Mouse (Mus musculus) kidney, adult 2 months (tissue): ENCODE data around the gene Cblc. TPM values are rescaled to one million over a fixed set of nuclear protein-coding genes. Genes with fewer than 3 reads are reported as not detected.
A peak's percentile ranks its signal among the peaks of the same experiment; 100 is the strongest.

Experiments
- DNase-seq: peaks from one replicate; pipeline ENCODE4 v3.0.0; 2021
- H3K27ac ChIP-seq: fragments of 200-500 bp; 2 replicates; pipeline ENCODE4 v1.5.1; 2012; ENCODE audit warnings: low read depth, low read length, control low read depth, inconsistent platforms; ENCODE audit not compliant: insufficient read depth
- H3K27me3 ChIP-seq: fragments of 200-500 bp; replicated peaks from 2 replicates; pipeline ENCODE4 v1.6.1; 2012; ENCODE audit warnings: mild to moderate bottlenecking, moderate library complexity, low read length, inconsistent platforms; ENCODE audit not compliant: control insufficient read depth, insufficient read depth
- H3K36me3 ChIP-seq: fragments of 200-500 bp; 2 replicates; pipeline ENCODE4 v1.6.1; 2012; ENCODE audit warnings: mild to moderate bottlenecking, moderate library complexity, low read length, inconsistent platforms; ENCODE audit not compliant: control insufficient read depth, insufficient read depth
- H3K4me1 ChIP-seq: fragments of 200-500 bp; 2 replicates; pipeline ENCODE4 v1.6.1; 2011; ENCODE audit warnings: low read length; ENCODE audit not compliant: control insufficient read depth, insufficient read depth
- H3K4me3 ChIP-seq: fragments of 200-500 bp; 2 replicates; pipeline ENCODE4 v1.5.1; 2011; ENCODE audit warnings: mild to moderate bottlenecking, low read depth, low read length, control low read depth; ENCODE audit not compliant: insufficient read depth
- CTCF ChIP-seq: fragments of 200-500 bp; conservative IDR thresholded peaks from 2 replicates; pipeline ENCODE4 v1.5.1; 2011; ENCODE audit warnings: low read depth, mild to moderate bottlenecking, control low read depth, low read length, moderate library complexity, mixed read lengths; ENCODE audit not compliant: insufficient read depth, insufficient read length
- POLR2A ChIP-seq: fragments of 200-500 bp; IDR thresholded peaks from one replicate; pipeline ENCODE4 v1.6.1; 2011; ENCODE audit warnings: low read depth, low read length, control low read depth
- WGBS: fragments of 180-500 bp; shearing (Covaris S2); methylation state at CpG from one replicate; pipeline ENCODE4 v1.1.7; 2018; 5-methylcytosine and 5-hydroxymethylcytosine counted together
- polyA plus RNA-seq: library from polyadenylated mRNA; depleted of rRNA; stranded (reverse); fragments of >200 nt; gene quantifications from 2 replicates; pipeline ENCODE4 v1.2.3, GENCODE M21; 2012

Cblc gene
- polyA plus RNA-seq, 1 experiment, result 24.4 TPM

DNA sequence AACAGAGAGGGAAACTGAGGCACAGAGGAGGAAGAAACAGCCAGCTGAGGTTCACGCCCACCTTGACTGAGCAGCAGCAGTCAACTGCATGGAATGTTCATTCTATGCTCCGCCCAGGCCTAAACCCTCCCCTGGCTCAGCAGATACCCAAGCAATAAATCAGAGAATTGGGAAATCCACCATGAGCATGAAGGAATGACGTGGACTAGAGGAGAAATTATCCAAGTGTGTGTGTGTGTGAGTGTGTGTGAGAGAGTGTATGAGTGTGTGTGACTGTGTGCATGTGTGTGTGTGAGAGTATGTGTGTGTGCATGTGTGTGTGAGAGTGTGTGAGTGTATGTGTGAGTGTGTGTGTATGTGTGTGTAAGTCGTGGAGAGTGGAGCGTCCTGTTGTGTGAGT is 21.8 kb upstream of the Cblc start:
- TF ChIP-seq POLR2A (no peak), CTCF (no peak)
- DNase-seq, result peak; percentile 46

DNA sequence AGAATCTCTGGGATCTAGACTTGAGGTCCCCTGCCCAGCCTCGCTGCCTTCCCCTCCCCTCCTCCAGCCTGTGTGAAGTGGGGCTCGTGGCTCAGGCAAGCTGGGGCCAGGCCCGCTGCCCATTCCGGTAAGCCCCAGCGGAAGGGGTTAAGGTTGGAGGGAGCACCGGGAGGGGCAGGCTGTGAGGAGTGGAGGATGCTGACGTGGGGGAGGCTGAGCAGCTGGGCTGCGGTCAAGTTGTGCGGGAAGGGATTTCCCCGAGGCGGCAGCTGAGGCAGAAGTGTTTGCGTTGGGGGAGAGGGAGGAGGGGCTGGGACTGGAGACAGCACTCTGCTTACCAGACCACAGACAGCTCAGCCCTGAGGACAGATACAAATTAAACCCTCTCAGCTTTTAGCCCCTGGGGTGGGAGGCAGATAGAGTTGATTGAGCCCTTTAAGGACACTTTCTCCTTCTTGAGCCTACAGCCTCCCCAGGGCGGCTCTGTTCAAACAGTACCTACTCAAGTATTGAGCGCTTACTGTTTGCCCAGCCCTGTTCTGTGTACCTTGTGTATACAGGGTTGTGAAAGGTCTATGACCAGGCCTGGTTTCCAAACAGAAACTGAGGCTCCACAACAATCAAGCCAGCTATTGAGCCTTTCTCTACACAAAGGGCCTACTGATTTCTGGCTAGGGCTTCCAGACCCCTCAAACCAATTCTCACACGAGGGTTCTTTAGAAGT is 20.9 kb upstream of the Cblc start:
- Histone ChIP-seq H3K36me3 (no peaks in the 10 kb centered on the region), H3K27ac (peak overlapping the region; percentile 80), H3K27me3 (no peaks in the 10 kb centered on the region), H3K4me3 (peak overlapping the region; percentile 59; the same call in 1 of the 2 replicates), H3K4me1 (peaks cover 16% of the 10 kb centered on the region)
- WGBS, result 43% methylated on average over 15 of the region's 15 CpGs
- TF ChIP-seq CTCF (no peak), POLR2A (no peak)
- peak; percentile 57 for DNase-seq

More for the DNA sequence above, 21.8 kb upstream of the Cblc start:
- H3K4me3 ChIP-seq, result no peak overlapping the region
- no peaks in the 10 kb centered on the region for H3K27me3 ChIP-seq
- H3K4me1 ChIP-seq, result peaks cover 21% of the 10 kb centered on the region
- no peak overlapping the region for H3K27ac ChIP-seq
- WGBS, result 81% methylated on average over 5 of the region's 5 CpGs
- no peaks in the 10 kb centered on the region for H3K36me3 ChIP-seq

DNA sequence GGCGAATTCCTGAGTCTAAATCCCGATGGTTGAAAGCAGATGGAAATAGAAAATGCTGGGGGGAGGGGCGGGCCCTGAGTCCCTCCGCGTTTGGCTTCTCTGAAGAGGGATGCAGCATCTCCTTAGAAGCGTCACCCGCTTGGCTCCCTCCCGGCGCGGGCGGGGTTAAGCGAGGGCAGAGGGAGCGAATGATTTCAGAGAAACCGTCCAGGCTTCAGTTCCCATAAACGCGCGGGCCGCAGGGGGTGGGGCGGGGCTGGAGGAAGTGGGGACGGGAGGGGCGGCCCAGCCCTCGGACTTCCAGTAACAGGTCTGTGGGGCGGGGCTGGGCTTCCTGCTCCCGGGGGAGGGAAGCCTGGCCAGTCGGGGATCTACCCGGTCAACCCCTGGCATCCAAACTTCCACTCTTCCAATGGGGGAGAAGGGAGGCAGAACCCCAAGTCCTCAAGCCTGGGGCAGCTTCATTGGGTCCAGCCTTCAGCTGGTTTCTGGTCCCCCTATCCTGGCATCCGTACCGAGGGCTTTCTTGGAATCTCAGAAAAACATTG is 19.7 kb upstream of the Cblc start:
- Histone ChIP-seq H3K27ac (peak overlapping the region; percentile 80), H3K4me1 (peaks cover 13% of the 10 kb centered on the region), H3K36me3 (no peaks in the 10 kb centered on the region), H3K4me3 (peak overlapping the region; percentile 59), H3K27me3 (no peaks in the 10 kb centered on the region)
- no peak for TF ChIP-seq POLR2A
- no peak for TF ChIP-seq CTCF
- DNase-seq, result peak; percentile 96
- WGBS, result 1% methylated on average over 28 of the region's 28 CpGs

DNA sequence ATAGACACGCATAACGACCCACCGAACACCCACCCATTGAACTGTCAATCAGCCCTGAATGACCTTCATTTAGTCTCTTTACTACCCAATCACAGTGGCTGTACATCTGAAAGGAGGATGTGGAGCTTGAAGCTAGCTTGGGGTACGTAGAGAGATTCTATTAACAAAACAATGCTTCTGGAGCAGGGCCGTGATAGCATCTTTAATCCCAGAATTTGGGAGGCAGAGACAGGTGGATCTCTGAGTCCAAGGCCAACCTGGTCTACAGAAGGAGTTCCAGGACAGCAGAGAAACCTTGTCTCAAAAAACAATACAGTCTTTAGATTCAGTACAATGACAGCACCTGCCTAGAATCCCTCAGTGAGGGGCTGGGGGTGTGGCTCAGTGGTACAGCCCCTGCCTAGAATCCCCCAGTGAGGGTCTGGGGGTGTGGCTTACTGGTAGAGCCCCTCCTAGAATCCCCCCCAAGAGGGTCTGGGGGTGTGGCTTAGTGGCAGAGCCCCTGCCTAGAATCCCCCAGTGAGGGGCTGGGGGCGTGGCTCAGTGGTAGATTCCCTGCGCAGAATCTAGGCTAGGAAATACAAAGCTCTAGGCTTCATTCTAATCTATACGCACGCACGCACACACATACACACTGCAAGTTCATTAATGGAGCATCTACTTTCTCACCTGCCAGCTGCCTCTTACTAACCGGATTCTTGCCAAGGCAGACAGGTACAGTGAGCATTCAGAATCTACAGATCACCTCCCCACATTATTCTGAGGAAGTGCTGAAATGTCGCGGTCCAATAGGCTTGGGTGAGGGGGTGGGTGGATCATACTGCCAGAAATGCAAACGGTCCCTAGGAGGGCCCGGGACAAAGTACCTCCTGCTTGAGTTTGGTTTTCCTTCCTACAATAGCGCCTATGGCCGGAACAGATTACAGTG is 19.0 kb upstream of the Cblc start:
- Histone ChIP-seq H3K4me3 (peak overlapping the region; percentile 59), H3K27ac (peak overlapping the region; percentile 21; the same call in 1 of the 2 replicates), H3K36me3 (no peaks in the 10 kb centered on the region), H3K27me3 (no peaks in the 10 kb centered on the region), H3K4me1 (peaks cover 13% of the 10 kb centered on the region)
- WGBS, result 40% methylated on average over 17 of the region's 17 CpGs
- TF ChIP-seq CTCF, result no peak
- TF ChIP-seq POLR2A, result no peak
- no peak for DNase-seq

DNA sequence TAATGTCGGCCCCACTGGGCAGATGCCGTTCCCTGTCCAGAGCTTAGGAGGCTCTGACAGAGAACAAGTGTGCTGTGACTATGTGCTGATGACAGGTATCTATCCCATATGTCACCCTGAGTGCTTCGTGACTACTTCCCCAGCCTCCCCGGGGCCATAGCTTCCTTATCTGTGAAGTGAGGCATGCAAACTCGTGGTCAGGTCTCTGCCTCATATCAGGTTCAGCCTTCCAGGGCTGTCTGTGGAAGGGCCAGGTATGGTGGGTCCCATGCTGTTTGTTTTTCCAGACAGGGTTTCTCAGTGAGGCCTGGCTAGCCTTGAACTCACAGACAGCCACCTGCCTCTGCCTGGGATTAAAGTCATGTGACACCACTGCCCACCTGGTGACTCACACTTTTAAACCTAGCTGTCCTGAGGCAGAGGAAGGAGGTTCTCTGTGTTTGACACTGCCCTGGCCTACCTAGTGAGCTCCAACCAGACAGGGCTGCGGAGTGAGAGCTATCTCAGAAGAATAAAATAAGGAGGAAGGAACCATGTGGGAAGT is 17.0 kb upstream of the Cblc start:
- no peak for DNase-seq
- WGBS, result 86% methylated on average over 6 of the region's 6 CpGs
- Histone ChIP-seq H3K27me3 (no peaks in the 10 kb centered on the region), H3K27ac (no peak overlapping the region), H3K4me1 (peaks cover 13% of the 10 kb centered on the region), H3K4me3 (no peak overlapping the region), H3K36me3 (no peaks in the 10 kb centered on the region)
- TF ChIP-seq CTCF (no peak), POLR2A (no peak)

DNA sequence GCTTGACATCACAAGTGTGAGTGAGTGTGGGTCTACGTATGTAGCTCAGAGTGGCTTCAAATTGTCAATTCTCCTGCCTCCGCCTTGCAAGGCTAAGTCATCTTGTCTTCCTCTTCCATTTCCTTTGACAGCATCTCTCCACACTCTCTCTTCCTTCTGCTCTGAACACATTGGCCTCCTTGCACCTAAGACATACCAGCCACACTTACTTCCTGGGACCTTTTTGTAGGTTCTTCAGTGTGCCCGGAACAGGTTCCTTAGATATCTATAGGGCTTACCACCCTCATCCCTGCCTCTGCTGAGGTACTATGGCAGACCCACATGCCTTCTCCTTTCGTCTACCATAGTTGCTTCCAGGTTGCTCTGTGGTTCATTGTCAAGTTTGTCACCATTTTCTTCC is 16.6 kb upstream of the Cblc start:
- Histone ChIP-seq H3K27ac (no peak overlapping the region), H3K27me3 (no peaks in the 10 kb centered on the region), H3K4me3 (no peak overlapping the region), H3K36me3 (no peaks in the 10 kb centered on the region), H3K4me1 (peaks cover 13% of the 10 kb centered on the region)
- DNase-seq, result no peak
- TF ChIP-seq CTCF, result no peak
- TF ChIP-seq POLR2A, result no peak
- 92% methylated on average over 4 of the region's 4 CpGs for WGBS
